Mouse (Mus musculus): ENCODE measurements around the gene Uncx. TPM values are rescaled to one million over a fixed set of nuclear protein-coding genes. Genes with fewer than 3 reads are reported as not detected.

Gene Uncx
- polyA plus RNA-seq, 1 experiment from 2014 or later: 96.1 TPM

GRCm38 (mm10) chr5:139520069-139520834, 23.0 kb upstream of the Uncx start:
- no peak for ATAC-seq (replicated peaks; ENCODE audit: low FRiP score)
- H3K4me1 ChIP-seq: 0 out of 2 replicates have a peak, but pooled peaks cover 8% of the 10 kb centered on the region
- WGBS: 44% methylated on average over 14 of the region's 14 CpGs

GRCm38 (mm10) chr5:139521987-139522386, 21.3 kb upstream of the Uncx start:
- no peak overlapping the region for H3K4me3 ChIP-seq (replicated peaks)
- no peaks in the 10 kb centered on the region for H3K36me3 ChIP-seq
- H3K4me1 ChIP-seq: 0 out of 2 replicates have a peak, but pooled peaks cover 6% of the 10 kb centered on the region
- 72% methylated on average over 10 of the region's 10 CpGs for WGBS
- no peaks in the 10 kb centered on the region for H3K9me3 ChIP-seq (replicated peaks)
- 0 out of 2 replicates have a peak, but pooled peaks cover 5% of the 10 kb centered on the region for H3K27me3 ChIP-seq
- no peak overlapping the region for H3K9ac ChIP-seq
- H3K4me2 ChIP-seq: no peak overlapping the region
- no peak overlapping the region for H3K27ac ChIP-seq
- ATAC-seq (replicated peaks; ENCODE audit: low FRiP score): no peak

More at GRCm38 (mm10) chr5:139520069-139520834, 23.0 kb upstream of the Uncx start:
- Histone ChIP-seq H3K36me3 (no peaks in the 10 kb centered on the region), H3K9ac (no peak overlapping the region), H3K4me3 (replicated peaks) (no peak overlapping the region), H3K9me3 (replicated peaks) (no peaks in the 10 kb centered on the region), H3K27ac (no peak overlapping the region), H3K4me2 (no peak overlapping the region), H3K27me3 (peaks cover 3% of the 10 kb centered on the region)

GRCm38 (mm10) chr5:139528851-139529250, 14.4 kb upstream of the Uncx start:
- no peak overlapping the region for H3K4me2 ChIP-seq
- 0 out of 2 replicates have a peak, but pooled peaks have one; percentile 38 for ATAC-seq (replicated peaks; ENCODE audit: low FRiP score)

GRCm38 (mm10) chr5:139535386-139535919, 7.8 kb upstream of the Uncx start:
- WGBS: under 1% methylated on average over 34 of the region's 34 CpGs
- peak; percentile 75 for ATAC-seq (replicated peaks; ENCODE audit: low FRiP score)
- H3K27ac ChIP-seq: peak overlapping the region; percentile 78
- peaks cover 85% of the 10 kb centered on the region for H3K27me3 ChIP-seq
- peaks cover 38% of the 10 kb centered on the region for H3K4me1 ChIP-seq
- H3K9me3 ChIP-seq (replicated peaks): no peaks in the 10 kb centered on the region
- no peaks in the 10 kb centered on the region for H3K36me3 ChIP-seq
- peak overlapping the region; percentile 16 for H3K4me3 ChIP-seq (replicated peaks)
- H3K9ac ChIP-seq: no peak overlapping the region
- peak overlapping the region; percentile 45 for H3K4me2 ChIP-seq

More at GRCm38 (mm10) chr5:139528851-139529250, 14.4 kb upstream of the Uncx start:
- no peaks in the 10 kb centered on the region for H3K36me3 ChIP-seq
- H3K27ac ChIP-seq: no peak overlapping the region
- H3K27me3 ChIP-seq: peaks cover 48% of the 10 kb centered on the region
- H3K9ac ChIP-seq: no peak overlapping the region
- no peak overlapping the region for H3K4me3 ChIP-seq (replicated peaks)
- 27% methylated on average over 7 of the region's 7 CpGs for WGBS
- peaks cover 9% of the 10 kb centered on the region; the same call in 1 of the 2 replicates for H3K4me1 ChIP-seq
- no peaks in the 10 kb centered on the region for H3K9me3 ChIP-seq (replicated peaks)

GRCm38 (mm10) chr5:139536211-139536910, 6.9 kb upstream of the Uncx start:
- 2% methylated on average over 26 of the region's 26 CpGs for WGBS
- H3K27me3 ChIP-seq: peaks cover 89% of the 10 kb centered on the region
- ATAC-seq (replicated peaks; ENCODE audit: low FRiP score): peak; percentile 42; the same call in 1 of the 2 replicates

GRCm38 (mm10) chr5:139536911-139537738, 6.2 kb upstream of the Uncx start:
- no peak overlapping the region for H3K4me3 ChIP-seq (replicated peaks)
- 6% methylated on average over 18 of the region's 18 CpGs for WGBS
- H3K9me3 ChIP-seq (replicated peaks): no peaks in the 10 kb centered on the region
- H3K9ac ChIP-seq: no peak overlapping the region
- no peaks in the 10 kb centered on the region for H3K36me3 ChIP-seq
- H3K4me2 ChIP-seq: peak overlapping the region; percentile 39
- ATAC-seq (replicated peaks; ENCODE audit: low FRiP score): no peak
- peaks cover 47% of the 10 kb centered on the region for H3K4me1 ChIP-seq
- peaks cover 90% of the 10 kb centered on the region for H3K27me3 ChIP-seq
- peak overlapping the region; percentile 43; the same call in 1 of the 2 replicates for H3K27ac ChIP-seq

More at GRCm38 (mm10) chr5:139536211-139536910, 6.9 kb upstream of the Uncx start:
- Histone ChIP-seq H3K27ac (peak overlapping the region; percentile 78), H3K4me3 (replicated peaks) (no peak overlapping the region), H3K4me2 (peak overlapping the region; percentile 45), H3K9me3 (replicated peaks) (no peaks in the 10 kb centered on the region), H3K9ac (no peak overlapping the region), H3K4me1 (peaks cover 44% of the 10 kb centered on the region), H3K36me3 (no peaks in the 10 kb centered on the region)

GRCm38 (mm10) chr5:139537739-139538135, 5.6 kb upstream of the Uncx start:
- Histone ChIP-seq H3K4me1 (peaks cover 50% of the 10 kb centered on the region), H3K36me3 (no peaks in the 10 kb centered on the region), H3K27ac (peak overlapping the region; percentile 43), H3K9ac (no peak overlapping the region), H3K4me2 (no peak overlapping the region), H3K9me3 (replicated peaks) (no peaks in the 10 kb centered on the region), H3K27me3 (peaks cover 90% of the 10 kb centered on the region), H3K4me3 (replicated peaks) (no peak overlapping the region)
- WGBS: 17% methylated on average over 3 of the region's 3 CpGs
- ATAC-seq (replicated peaks; ENCODE audit: low FRiP score): no peak

- 3% methylated on average over 44 of the region's 44 CpGs for WGBS
Observed at GRCm38 (mm10) chr5:139541151-139542042, 1.9 kb upstream of the Uncx start.

GRCm38 (mm10) chr5:139542043-139542365, 1.3 kb upstream of the Uncx start:
- ATAC-seq (replicated peaks; ENCODE audit: low FRiP score): no peak
- Histone ChIP-seq H3K27ac (peak overlapping the region; percentile 84), H3K4me3 (replicated peaks) (no peak overlapping the region), H3K9ac (no peak overlapping the region), H3K4me1 (peaks cover 55% of the 10 kb centered on the region), H3K27me3 (peaks cover 93% of the 10 kb centered on the region), H3K9me3 (replicated peaks) (no peaks in the 10 kb centered on the region), H3K36me3 (no peaks in the 10 kb centered on the region), H3K4me2 (peak overlapping the region; percentile 60; the same call in 1 of the 2 replicates)
- 0% methylated on average over 1 of the region's 1 CpGs for WGBS

More at GRCm38 (mm10) chr5:139541151-139542042, 1.9 kb upstream of the Uncx start:
- H3K36me3 ChIP-seq: no peaks in the 10 kb centered on the region
- H3K27ac ChIP-seq: peak overlapping the region; percentile 84
- H3K9ac ChIP-seq: no peak overlapping the region; the same call in 1 of the 2 replicates
- no peaks in the 10 kb centered on the region for H3K9me3 ChIP-seq (replicated peaks)
- peak overlapping the region; percentile 34 for H3K4me3 ChIP-seq (replicated peaks)
- peak overlapping the region; percentile 60 for H3K4me2 ChIP-seq
- peaks cover 55% of the 10 kb centered on the region for H3K4me1 ChIP-seq
- peaks cover 93% of the 10 kb centered on the region for H3K27me3 ChIP-seq
- ATAC-seq (replicated peaks; ENCODE audit: low FRiP score): no peak

GRCm38 (mm10) chr5:139542556-139542955, 738 bp upstream of the Uncx start:
- no peaks in the 10 kb centered on the region for H3K9me3 ChIP-seq (replicated peaks)
- ATAC-seq (replicated peaks; ENCODE audit: low FRiP score): no peak
- H3K4me3 ChIP-seq (replicated peaks): peak overlapping the region; percentile 48
- H3K9ac ChIP-seq: 0 out of 2 replicates have a peak overlapping the region, but pooled peaks have one; percentile 21
- peak overlapping the region; percentile 89; the same call in 1 of the 2 replicates for H3K27ac ChIP-seq
- no peaks in the 10 kb centered on the region for H3K36me3 ChIP-seq
- H3K27me3 ChIP-seq: peaks cover 93% of the 10 kb centered on the region
- peaks cover 50% of the 10 kb centered on the region for H3K4me1 ChIP-seq
- peak overlapping the region; percentile 60 for H3K4me2 ChIP-seq
- 6% methylated on average over 5 of the region's 5 CpGs for WGBS
